Mouse (Mus musculus) T-helper 17 cell (primary cell): ENCODE measurements at regions not wholly inside any gene's neighbourhood (a gene's known extent, or its start where the extent isn't known, plus 50 kb on each side); places are given as distances from the start of the nearest gene placed in this dataset.

Experiments used
- in situ Hi-C, 2 experiments: fragments of 300-600 bp; cut with MboI, MseI; formaldehyde crosslinking; loops; 1 replicate in 1 of 2; 2 replicates in 1 of 2; pipeline ENCODE4 v1.15.1; 2025; ENCODE audit warnings: high pct_unique_total_duplicates in 2 of 2

DNA sequence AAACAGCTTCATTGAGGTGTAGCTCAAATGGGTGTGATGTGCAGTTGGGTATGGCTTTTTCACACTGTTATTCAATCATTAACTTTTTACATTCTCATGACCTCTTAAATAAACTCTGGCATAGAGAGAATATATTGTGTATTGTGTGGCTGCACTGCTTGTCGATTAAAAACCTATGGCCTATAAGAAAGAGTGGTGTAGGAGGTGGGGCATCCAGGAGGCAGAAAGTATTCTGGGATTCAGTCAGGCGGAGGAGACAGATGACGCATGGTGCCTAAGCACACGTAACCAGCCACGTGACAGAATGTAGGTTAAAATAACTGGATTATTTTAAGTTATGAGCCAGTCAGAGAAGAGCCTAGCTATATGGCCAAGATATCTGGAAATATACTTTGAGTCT lies 78.2 kb upstream of the Slc16a7 start:
- in situ Hi-C loops: no loop called here

DNA sequence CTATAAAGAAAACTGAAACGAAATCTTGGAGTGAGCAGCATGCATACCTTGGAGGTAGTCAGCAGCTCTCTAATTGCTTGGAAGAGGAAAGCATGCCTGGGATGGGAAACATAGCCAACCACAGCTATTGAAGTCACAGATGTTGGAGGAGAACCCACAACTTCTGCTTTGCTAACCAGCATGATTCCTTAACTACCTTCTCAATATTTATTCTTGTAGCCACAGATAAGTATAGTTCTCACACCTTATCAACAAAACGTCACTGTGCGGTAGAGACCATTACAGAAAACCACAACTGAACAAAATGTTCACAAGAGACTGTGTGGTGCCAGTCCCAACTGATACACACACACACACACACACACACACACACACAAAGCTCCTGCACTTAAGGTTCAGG lies 99.1 kb upstream of the Slc16a7 start:
- in situ Hi-C loops: no loop called here

DNA sequence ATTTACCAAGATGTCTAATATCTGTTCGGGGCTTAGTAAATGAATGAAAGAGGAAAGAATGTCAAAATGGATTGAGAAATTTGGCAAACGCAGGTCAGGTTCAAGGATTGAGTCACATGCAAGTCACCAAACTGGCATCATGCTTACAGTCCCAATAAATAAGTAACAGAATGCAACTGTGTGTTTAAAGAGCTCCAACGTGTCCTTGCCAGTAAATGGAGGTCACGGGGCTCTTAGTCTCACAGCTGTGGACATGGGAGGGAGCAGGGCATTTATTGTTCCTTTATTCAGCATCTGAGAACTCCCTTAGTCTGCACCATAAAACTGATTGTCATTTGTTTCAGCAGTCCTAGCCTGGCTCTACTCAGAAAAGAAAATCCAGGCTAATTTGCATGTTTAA lies 101.1 kb upstream of the Slc16a7 start:
- in situ Hi-C loops: no loop called here

DNA sequence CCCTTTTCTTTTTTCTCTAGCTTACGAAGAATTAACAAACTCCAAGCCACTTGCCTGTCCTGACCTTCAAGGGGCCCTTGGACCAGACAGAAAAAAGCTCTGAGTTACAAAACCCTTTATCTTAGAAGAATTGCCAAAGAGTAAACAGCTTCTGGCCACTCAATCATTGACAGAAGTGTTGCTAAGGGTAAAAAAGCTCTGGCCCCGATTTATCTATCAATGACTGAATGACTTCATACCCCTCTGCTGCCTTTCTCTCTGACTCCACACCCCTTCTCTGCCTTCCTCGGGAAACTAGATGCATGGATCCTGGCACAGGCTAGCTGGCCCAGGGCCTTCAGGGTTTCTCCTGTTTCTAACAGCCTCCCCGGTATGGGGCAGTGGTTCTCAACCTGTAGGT lies 105.2 kb upstream of the Slc16a7 start:
- in situ Hi-C loops: no loop called here

DNA sequence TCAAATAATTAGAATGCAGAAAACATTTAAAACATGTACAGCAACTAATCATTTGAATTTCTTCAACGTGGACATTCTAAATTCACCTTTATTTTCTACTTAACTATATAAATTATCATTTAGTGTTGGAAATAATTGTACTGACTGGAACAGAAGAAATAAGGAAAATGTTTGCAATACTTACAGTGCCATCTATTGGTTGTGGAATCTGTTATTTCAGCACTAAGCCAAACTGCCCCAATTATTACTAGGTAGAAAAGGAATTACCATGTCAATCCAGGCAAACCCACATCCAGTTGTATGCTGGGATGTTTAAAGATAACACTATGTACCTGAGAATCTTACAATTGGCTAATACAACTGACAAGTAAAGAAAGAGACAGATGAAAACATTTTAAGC lies 109.1 kb upstream of the Slc16a7 start:
- in situ Hi-C loops: no loop called here

GRCm38 (mm10) chr10:125500338-125500737 lies 111.1 kb upstream of the Slc16a7 start:
- in situ Hi-C loops: no loop called here

DNA sequence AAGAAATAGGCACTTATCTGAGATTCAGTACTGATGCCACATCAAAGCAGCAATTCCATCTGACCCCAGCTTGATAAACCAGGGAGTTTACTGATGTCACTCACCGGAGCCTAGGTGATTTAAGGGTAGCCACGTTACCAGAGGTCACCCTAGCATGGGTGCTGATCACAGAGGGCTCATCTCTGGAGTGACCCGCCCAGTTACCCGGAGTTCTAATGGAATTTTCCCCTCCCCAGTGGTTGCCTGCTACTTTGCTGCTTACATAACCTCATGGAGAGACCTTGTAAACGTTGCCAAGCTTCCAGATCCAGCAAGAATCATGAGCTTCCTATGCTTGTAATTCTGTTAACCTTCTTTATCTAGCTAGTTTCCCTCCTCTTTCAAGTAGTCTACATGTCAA lies 125.8 kb upstream of the Slc16a7 start:
- in situ Hi-C loops: no loop called here

GRCm38 (mm10) chr10:125530876-125531275 lies 141.6 kb upstream of the Slc16a7 start:
- in situ Hi-C loops: no loop called here

DNA sequence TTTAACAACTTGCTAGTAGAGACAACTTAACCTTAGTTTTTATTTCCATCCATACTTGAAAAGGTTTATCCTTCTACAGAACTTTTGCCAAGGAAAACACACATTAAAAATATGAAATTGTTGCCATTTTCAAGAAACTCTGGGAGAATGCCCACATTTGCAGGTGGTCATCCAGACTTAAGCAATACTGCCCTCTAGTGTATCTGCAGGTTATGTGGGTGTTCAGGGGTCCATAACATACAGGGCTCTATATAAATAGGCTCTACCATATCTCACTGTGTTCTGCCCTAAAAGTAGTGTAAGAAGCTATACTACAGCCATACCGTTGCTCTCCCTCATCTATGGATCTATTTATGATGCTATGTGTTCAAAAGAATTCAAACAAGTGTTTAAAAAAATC lies 149.1 kb upstream of the Slc16a7 start:
- in situ Hi-C loops: no loop called here

DNA sequence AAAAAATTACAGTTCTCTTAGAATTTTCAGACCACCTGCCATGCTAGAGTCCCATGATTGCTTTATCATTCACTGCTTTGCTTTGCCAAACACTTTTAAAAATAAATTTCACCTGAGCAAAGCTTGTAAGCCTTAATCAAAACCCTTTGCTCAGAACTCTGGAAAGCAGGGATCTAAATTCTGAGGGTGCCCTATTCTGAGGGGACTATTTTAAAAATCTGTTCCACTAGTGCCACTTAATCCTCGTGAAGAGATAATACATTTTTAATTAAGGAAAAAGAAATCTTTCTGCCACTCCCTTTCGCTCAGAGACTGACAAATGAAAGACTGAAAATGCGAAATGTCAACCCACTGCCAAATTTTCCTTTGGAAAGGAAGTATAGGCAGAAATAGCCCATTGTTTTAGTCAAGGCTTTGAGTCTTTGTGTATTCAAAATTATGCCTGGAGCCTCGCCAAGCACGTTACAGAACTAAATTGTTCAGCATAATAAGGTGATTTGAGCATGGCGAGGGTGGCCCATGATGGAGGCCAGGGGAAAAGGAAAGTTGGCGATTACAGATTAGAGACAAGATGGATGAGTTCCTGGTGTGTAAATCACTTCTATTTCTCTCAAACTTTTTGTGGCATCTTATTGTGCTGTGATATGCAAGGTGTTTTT lies 197.4 kb upstream of the Slc16a7 start:
- in situ Hi-C loops: no loop called here

- in situ Hi-C loops: no loop called here
Observed at GRCm38 (mm10) chr10:125593006-125593405, 203.7 kb upstream of the Slc16a7 start.

- in situ Hi-C loops: no loop called here
Observed at GRCm38 (mm10) chr10:125607787-125608617, 218.7 kb upstream of the Slc16a7 start.

- in situ Hi-C loops: no loop called here
Observed at GRCm38 (mm10) chr10:125610353-125610752, 221.1 kb upstream of the Slc16a7 start.

DNA sequence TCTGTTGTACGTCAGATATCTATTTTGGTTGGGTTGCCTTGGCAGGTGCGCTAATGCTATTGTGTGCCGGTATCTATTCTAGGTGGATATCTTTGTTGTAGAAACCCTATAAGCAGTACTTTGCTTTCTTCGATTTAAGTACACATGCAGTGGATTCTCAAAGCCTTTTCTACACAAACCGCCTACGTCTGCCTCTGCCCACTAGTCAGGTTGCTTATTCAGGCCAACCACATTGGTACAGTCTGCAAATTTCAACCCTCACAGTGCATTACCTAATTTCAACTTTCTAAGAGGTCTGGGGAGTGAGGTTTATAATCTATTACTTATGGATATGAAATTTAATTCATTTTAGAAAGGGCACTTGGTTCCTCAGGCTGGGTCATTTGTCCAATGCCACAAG lies 223.5 kb upstream of the Slc16a7 start:
- in situ Hi-C loops: no loop called here

DNA sequence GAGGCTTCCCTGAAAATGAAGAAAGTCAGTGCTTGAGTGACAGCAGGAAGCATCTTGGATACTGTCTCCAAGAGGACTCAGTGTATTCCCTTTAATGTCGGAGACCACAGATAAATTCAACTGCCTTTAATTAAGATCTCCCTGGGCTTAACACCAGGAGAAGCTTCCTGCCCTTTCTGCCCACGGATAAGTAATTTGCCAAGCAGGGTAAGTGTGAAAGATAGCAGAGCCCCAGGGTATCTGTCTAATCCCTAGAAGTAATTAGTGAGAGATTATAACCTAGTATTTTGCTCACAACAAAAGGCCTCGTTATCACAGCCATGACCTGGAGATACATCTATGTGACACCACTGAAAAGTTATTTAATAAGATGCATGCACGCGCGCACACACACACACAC lies 232.1 kb upstream of the Slc16a7 start:
- in situ Hi-C loops: no loop called here

GRCm38 (mm10) chr10:125623836-125624235 lies 234.6 kb upstream of the Slc16a7 start:
- in situ Hi-C loops: no loop called here

GRCm38 (mm10) chr10:125667906-125668305 lies 278.6 kb upstream of the Slc16a7 start:
- in situ Hi-C loops: no loop called here

DNA sequence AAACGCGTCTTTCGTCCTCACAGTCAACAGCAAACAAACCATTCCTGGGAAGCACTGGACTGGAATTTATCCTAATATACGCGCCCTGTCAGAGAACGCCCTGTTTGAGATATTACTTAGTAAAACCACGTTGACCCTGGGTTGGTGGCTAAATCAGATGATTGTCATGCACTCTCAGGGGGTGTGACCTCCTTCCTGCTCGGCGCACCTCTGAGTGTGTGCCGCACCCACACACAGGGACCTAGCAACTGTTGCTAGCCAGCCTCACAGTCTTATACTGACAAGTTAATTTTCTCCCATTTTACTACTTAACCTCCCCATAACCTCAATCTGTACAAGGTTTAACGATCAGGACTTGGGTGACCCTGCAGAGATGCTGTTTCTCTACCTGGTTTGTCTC lies 284.4 kb upstream of the Slc16a7 start:
- in situ Hi-C loops: no loop called here

DNA sequence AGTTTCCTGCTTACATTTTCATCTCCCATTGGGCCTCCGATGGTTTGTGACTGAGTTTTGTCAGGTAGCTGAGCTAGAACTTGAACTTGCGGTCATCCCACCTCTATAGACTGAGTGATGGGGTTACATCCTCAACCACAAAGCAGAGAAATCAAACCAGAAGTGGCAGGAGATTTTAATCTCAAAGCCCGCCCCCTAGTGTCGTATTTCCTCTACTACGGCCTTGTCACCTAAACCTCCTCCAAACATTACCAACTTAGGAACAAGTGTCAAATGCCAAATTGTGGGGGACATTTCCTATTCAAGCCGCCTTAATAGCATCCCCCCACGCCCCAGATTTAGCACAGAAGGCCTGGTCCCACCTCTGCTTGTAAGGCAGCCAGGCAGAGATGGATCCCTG lies 286.3 kb upstream of the Lrig3 start:
- in situ Hi-C loops: no loop called here

GRCm38 (mm10) chr10:125685130-125685529 lies 280.8 kb upstream of the Lrig3 start:
- in situ Hi-C loops: no loop called here

GRCm38 (mm10) chr10:125693505-125693904 lies 272.5 kb upstream of the Lrig3 start:
- in situ Hi-C loops: no loop called here

GRCm38 (mm10) chr10:125696159-125696558 lies 269.8 kb upstream of the Lrig3 start:
- in situ Hi-C loops: no loop called here

GRCm38 (mm10) chr10:125725077-125725680 lies 240.8 kb upstream of the Lrig3 start:
- in situ Hi-C loops: no loop called here
